In the genomic region with DNA sequence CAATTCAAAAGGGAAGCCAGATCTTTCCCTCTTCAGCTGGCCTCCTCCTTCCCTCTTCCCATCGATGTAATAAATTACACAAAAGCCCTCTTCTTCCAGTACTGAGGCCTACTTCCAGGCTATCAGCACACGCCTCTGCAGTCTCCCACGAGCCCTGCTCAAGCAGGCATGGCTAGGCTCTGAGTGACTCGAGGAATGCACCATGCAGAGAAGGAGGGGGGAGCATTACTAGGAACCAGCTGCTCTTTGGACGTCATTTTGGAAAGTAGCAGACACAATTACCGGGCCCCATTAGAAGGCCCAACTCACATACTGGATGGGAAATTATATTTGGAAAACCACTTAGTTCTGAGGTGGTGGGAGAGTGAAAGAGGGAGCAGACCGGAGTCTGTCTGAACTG, we compare ENCODE assay signal across 11 mouse cellular contexts.
DNase-seq lines count a peak whose midpoint lies in the region; ATAC-seq and TF ChIP-seq lines count a peak whose summit lies in the region.
"Had no signal": no experiment of that assay in that cellular context is flagged by ENCODE, and none has a peak within 500 bp of the region (broad histone marks: within the 10 kb centered on the region; RNA-seq: fewer than 3 reads in every experiment).

No protein-coding gene starts in this region.

- H3K4me2 ChIP-seq in hindbrain, postnatal 0 days (ENCODE audit: low read depth, low read length), result no peak overlapping the region
- H3K4me2 ChIP-seq in lung, postnatal 0 days (replicated peaks; ENCODE audit: low read depth, low read length), result no peak overlapping the region
- no peak overlapping the region for H3K4me2 ChIP-seq in embryonic facial prominence, embryonic 13.5 days
- no peak overlapping the region for H3K4me2 ChIP-seq in forebrain, embryonic 15.5 days (replicated peaks)
- H3K4me2 ChIP-seq: liver, embryonic 13.5 days; neural tube, embryonic 13.5 days had no signal

- no peaks in the 10 kb centered on the region for H3K27me3 ChIP-seq in hindbrain, postnatal 0 days (ENCODE audit: insufficient read depth, low read length)
- H3K27me3 ChIP-seq in hindbrain, embryonic 10.5 days (ENCODE audit: insufficient read depth, poor library complexity, severe bottlenecking), result peaks cover 53% of the 10 kb centered on the region
- H3K27me3 ChIP-seq in lung, postnatal 0 days (replicated peaks; ENCODE audit: insufficient read depth, low read length), result no peaks in the 10 kb centered on the region
- no peaks in the 10 kb centered on the region for H3K27me3 ChIP-seq in embryonic facial prominence, embryonic 13.5 days
- H3K27me3 ChIP-seq in forebrain, embryonic 15.5 days, result no peaks in the 10 kb centered on the region
- H3K27me3 ChIP-seq: liver, embryonic 13.5 days; neural tube, embryonic 13.5 days had no signal

- 0 out of 2 replicates have a peak, but pooled peaks have one; percentile 49 for ATAC-seq in hindbrain, postnatal 0 days
- ATAC-seq in lung, postnatal 0 days, result no peak; the same call in 1 of the 2 replicates
- ATAC-seq in embryonic facial prominence, embryonic 13.5 days (ENCODE audit: insufficient number of reproducible peaks, insufficient read depth, low FRiP score, low TSS enrichment, low read depth), result no peak
- ATAC-seq in forebrain, embryonic 15.5 days (replicated peaks), result no peak
- no peak for ATAC-seq in megakaryocyte progenitor cell, adult 5-6 weeks (replicated peaks; ENCODE audit: poor library complexity)

- peaks cover 9% of the 10 kb centered on the region; the same call in 1 of the 2 replicates for H3K4me1 ChIP-seq in hindbrain, postnatal 0 days (ENCODE audit: insufficient read depth, low read length)
- peaks cover 35% of the 10 kb centered on the region for H3K4me1 ChIP-seq in hindbrain, embryonic 10.5 days (replicated peaks)
- H3K4me1 ChIP-seq in lung, postnatal 0 days (ENCODE audit: insufficient read depth, low read depth, low read length), result 0 out of 2 replicates have a peak, but pooled peaks cover 3% of the 10 kb centered on the region
- peaks cover 10% of the 10 kb centered on the region for H3K4me1 ChIP-seq in embryonic facial prominence, embryonic 13.5 days
- peaks cover 9% of the 10 kb centered on the region for H3K4me1 ChIP-seq in forebrain, embryonic 15.5 days
- H3K4me1 ChIP-seq: liver, embryonic 13.5 days had no signal

- no peaks in the 10 kb centered on the region for H3K36me3 ChIP-seq in hindbrain, postnatal 0 days (ENCODE audit: insufficient read depth, low read length)
- H3K36me3 ChIP-seq in hindbrain, embryonic 10.5 days, result no peaks in the 10 kb centered on the region
- H3K36me3 ChIP-seq in lung, postnatal 0 days (ENCODE audit: insufficient read depth, low read length), result no peaks in the 10 kb centered on the region
- no peaks in the 10 kb centered on the region for H3K36me3 ChIP-seq in embryonic facial prominence, embryonic 13.5 days
- no peaks in the 10 kb centered on the region for H3K36me3 ChIP-seq in forebrain, embryonic 15.5 days
- H3K36me3 ChIP-seq: liver, embryonic 13.5 days; neural tube, embryonic 13.5 days had no signal

- H3K4me3 ChIP-seq in hindbrain, postnatal 0 days (ENCODE audit: low read length), result no peak overlapping the region
- no peak overlapping the region for H3K4me3 ChIP-seq in hindbrain, embryonic 10.5 days
- no peak overlapping the region for H3K4me3 ChIP-seq in lung, postnatal 0 days (ENCODE audit: low read depth, low read length)
- no peak overlapping the region for H3K4me3 ChIP-seq in embryonic facial prominence, embryonic 13.5 days
- no peak overlapping the region for H3K4me3 ChIP-seq in forebrain, embryonic 15.5 days
- H3K4me3 ChIP-seq: liver, embryonic 13.5 days; neural tube, embryonic 13.5 days had no signal

- no peak for TF ChIP-seq CTCF in hindbrain, postnatal 0 days (IDR thresholded peaks at IDR 0.05; ENCODE audit: low read depth)
- no peak for TF ChIP-seq CTCF in lung, postnatal 0 days (IDR thresholded peaks at IDR 0.05)

- peak; percentile 28 for DNase-seq in hindbrain, postnatal 0 days (ENCODE audit: low spot score)
- DNase-seq in hindbrain, embryonic 10.5 days (ENCODE audit: low spot score), result no peak
- peak; percentile 40 for DNase-seq in lung, postnatal 0 days (ENCODE audit: low spot score)
- DNase-seq in lung, postnatal 25 days (ENCODE audit: low spot score), result no peak
- DNase-seq in retina, embryonic 14.5 days (ENCODE audit: low spot score), result peak; percentile 55
- DNase-seq: liver, embryonic 13.5 days had no signal

- no peaks in the 10 kb centered on the region for H3K9me3 ChIP-seq in hindbrain, postnatal 0 days (ENCODE audit: low read length)
- H3K9me3 ChIP-seq in hindbrain, embryonic 10.5 days, result no peaks in the 10 kb centered on the region
- H3K9me3 ChIP-seq in lung, postnatal 0 days (ENCODE audit: low read length), result no peaks in the 10 kb centered on the region
- H3K9me3 ChIP-seq in embryonic facial prominence, embryonic 13.5 days, result no peaks in the 10 kb centered on the region
- no peaks in the 10 kb centered on the region for H3K9me3 ChIP-seq in forebrain, embryonic 15.5 days
- H3K9me3 ChIP-seq: liver, embryonic 13.5 days; neural tube, embryonic 13.5 days had no signal

- TF ChIP-seq EP300 in lung, postnatal 0 days (IDR thresholded peaks at IDR 0.05), result no peak

- no peak overlapping the region for H3K27ac ChIP-seq in hindbrain, postnatal 0 days
- H3K27ac ChIP-seq in hindbrain, embryonic 10.5 days, result no peak overlapping the region
- H3K27ac ChIP-seq in lung, postnatal 0 days (ENCODE audit: low read length), result no peak overlapping the region
- no peak overlapping the region for H3K27ac ChIP-seq in embryonic facial prominence, embryonic 13.5 days
- H3K27ac ChIP-seq in forebrain, embryonic 15.5 days (replicated peaks), result no peak overlapping the region
- H3K27ac ChIP-seq: liver, embryonic 13.5 days; macrophage; neural tube, embryonic 13.5 days had no signal

- WGBS in hindbrain, postnatal 0 days, result 37% methylated on average over 7 of the region's 7 CpGs
- WGBS in hindbrain, embryonic 10.5 days, result 42% methylated on average over 7 of the region's 7 CpGs
- 31% methylated on average over 7 of the region's 7 CpGs for WGBS in lung, postnatal 0 days
- WGBS in embryonic facial prominence, embryonic 13.5 days, result 27% methylated on average over 7 of the region's 7 CpGs
- WGBS in forebrain, embryonic 15.5 days, result 44% methylated on average over 7 of the region's 7 CpGs

- no peak overlapping the region for H3K9ac ChIP-seq in hindbrain, postnatal 0 days (replicated peaks; ENCODE audit: low read length)
- H3K9ac ChIP-seq in lung, postnatal 0 days (replicated peaks; ENCODE audit: low read depth), result no peak overlapping the region
- 0 out of 2 replicates have a peak overlapping the region, but pooled peaks have one; percentile 11 for H3K9ac ChIP-seq in embryonic facial prominence, embryonic 13.5 days
- no peak overlapping the region for H3K9ac ChIP-seq in forebrain, embryonic 15.5 days (replicated peaks)
- H3K9ac ChIP-seq: liver, embryonic 13.5 days; neural tube, embryonic 13.5 days had no signal

Comparison
In these comparisons a context has a peak if more than half of its experiments do, and no peak if none do; other contexts are left out.
1. DNase-seq: peak in hindbrain, postnatal 0 days (single experiment), lung, postnatal 0 days (single experiment) and retina, embryonic 14.5 days (single experiment); none in hindbrain, embryonic 10.5 days (single experiment) and lung, postnatal 25 days (single experiment).